Mouse (Mus musculus) bone marrow macrophage, adult 2 months (primary cell): Measurements from ENCODE around the gene Rtl6. TPM values are rescaled to one million over a fixed set of nuclear protein-coding genes. Genes with fewer than 3 reads are reported as not detected.

Source experiments
- H3K27ac ChIP-seq: 2 replicates; pipeline ENCODE4 v1.5.1; 2012; ENCODE audit warnings: low read depth, low read length; ENCODE audit not compliant: insufficient read depth
- H3K4me1 ChIP-seq: 2 replicates; pipeline ENCODE4 v1.6.1; 2012; ENCODE audit warnings: low read length; ENCODE audit not compliant: control insufficient read depth, insufficient read depth
- H3K4me3 ChIP-seq: 2 replicates; pipeline ENCODE4 v1.5.1; 2012; ENCODE audit warnings: mild to moderate bottlenecking, low read length, moderate library complexity; ENCODE audit not compliant: insufficient read depth
- CTCF ChIP-seq: IDR thresholded peaks from 2 replicates; pipeline ENCODE4 v1.5.1; 2012; ENCODE audit warnings: low read depth, mild to moderate bottlenecking, low read length, moderate library complexity
- POLR2A ChIP-seq: IDR thresholded peaks from 2 replicates; pipeline ENCODE4 v1.6.1; 2012; ENCODE audit warnings: mild to moderate bottlenecking, low read depth, low read length, borderline replicate concordance
- polyA plus RNA-seq: library from polyadenylated mRNA; stranded (reverse); fragments of >200 nt; gene quantifications from 2 replicates; pipeline ENCODE4 v1.2.4, GENCODE M21; 2012; ENCODE audit not compliant: missing spikeins, insufficient read depth, insufficient read length

Rtl6 gene
- polyA plus RNA-seq, 1 experiment: 0.82 TPM

DNA sequence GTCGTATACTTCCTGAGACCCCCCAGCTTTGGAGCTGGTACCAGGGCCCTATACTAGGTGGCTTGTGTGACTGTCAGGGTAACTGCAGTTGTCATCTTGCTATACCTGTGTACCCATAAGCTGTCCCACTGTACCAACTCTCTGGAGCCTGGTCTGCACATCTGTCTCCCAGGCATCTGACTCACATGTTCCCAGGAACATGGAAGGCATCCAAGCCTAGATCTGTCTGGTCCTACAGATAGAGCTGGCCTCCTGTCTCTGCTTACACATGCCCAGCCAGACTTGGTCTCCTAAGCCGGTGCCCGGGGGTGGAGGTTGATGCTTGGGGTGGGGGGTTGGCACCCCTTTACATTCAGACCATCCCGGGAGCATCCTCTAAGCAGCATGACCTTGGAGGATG is 36.1 kb downstream of the Rtl6 start:
- H3K4me3 ChIP-seq: no peak overlapping the region

DNA sequence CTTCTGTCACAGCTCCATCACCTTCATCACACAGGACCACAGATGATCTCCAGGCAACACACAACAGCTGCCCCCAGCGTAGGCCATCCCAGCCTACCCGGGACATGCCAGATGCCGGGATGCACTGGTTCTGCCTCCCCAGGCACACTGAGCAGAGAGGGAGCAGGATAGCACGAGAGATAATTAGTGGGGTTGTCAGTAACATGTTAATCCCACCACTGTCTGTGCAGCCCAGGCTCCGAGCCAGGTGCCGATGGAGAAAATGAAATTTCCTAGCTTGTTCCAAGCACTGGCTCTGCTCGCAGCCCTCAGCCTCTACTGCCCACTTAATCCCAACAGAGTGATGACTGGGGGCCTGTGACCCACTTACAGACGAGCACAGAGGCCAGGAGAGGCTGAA is 39.1 kb downstream of the Rtl6 start:
- no peak overlapping the region for H3K4me3 ChIP-seq
- TF ChIP-seq POLR2A (no peak), CTCF (no peak)
- no peaks in the 10 kb centered on the region for H3K4me1 ChIP-seq
- no peak overlapping the region for H3K27ac ChIP-seq

More for the DNA sequence above, 36.1 kb downstream of the Rtl6 start:
- Histone ChIP-seq H3K27ac (no peak overlapping the region), H3K4me1 (no peaks in the 10 kb centered on the region)
- TF ChIP-seq POLR2A (no peak), CTCF (no peak)

DNA sequence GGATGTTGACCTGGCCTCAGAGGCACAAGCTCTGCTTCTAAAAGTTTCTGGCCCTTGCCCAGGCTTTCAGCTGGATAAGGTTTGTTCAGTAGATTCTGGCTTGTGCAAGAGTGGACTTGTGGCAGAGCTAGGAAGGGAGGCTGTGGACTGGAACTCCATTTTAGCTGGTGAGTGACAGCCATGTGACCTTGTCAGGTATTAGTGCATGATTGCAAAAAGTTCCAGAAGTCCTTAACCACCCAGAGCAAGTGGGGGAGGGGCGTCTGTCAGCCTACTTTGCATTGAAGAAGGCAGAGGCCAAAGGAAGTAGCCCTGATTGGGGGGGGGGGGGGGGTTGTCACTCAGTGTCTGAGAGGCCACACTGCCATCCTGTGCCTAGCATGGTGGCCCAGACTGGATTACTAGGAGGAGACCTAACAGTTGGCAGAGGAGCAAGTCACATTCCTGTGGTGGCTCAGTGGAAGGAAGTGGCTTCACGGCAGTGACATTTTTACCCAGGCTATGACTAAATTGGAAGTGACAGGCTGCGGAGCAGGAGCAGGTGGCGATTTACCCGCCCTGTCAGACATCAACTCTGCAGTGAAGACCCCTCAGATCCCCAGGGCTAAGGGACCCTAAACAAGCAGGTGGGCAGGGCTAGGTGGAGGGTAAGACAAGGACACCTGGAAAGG is 44.9 kb downstream of the Rtl6 start:
- no peak overlapping the region for H3K27ac ChIP-seq
- H3K4me3 ChIP-seq: no peak overlapping the region
- H3K4me1 ChIP-seq: no peaks in the 10 kb centered on the region; the same call in 1 of the 2 replicates
- TF ChIP-seq POLR2A (no peak), CTCF (no peak)

DNA sequence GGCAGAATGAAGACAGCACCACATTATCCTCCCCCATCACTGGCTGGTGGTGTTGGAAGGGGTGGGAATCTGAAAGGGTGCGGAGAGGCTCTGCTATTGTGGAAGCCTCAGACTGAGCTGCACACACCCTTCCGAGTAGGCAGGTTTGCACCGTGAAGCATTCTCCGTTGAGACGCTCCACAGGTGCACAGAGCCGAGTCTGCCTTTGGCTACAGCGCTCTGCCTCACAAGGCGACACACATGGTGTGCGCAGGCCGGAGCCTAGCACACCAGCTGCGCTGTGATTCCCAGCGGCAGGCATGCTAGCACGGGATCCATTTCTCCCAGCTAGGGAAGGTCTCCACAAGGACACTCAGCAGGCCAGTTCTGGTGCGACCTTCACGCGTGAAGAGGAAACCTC is 47.6 kb downstream of the Rtl6 start:
- TF ChIP-seq CTCF (no peak), POLR2A (no peak)
- H3K4me1 ChIP-seq: no peaks in the 10 kb centered on the region; the same call in 1 of the 2 replicates
- no peak overlapping the region for H3K4me3 ChIP-seq
- no peak overlapping the region for H3K27ac ChIP-seq

DNA sequence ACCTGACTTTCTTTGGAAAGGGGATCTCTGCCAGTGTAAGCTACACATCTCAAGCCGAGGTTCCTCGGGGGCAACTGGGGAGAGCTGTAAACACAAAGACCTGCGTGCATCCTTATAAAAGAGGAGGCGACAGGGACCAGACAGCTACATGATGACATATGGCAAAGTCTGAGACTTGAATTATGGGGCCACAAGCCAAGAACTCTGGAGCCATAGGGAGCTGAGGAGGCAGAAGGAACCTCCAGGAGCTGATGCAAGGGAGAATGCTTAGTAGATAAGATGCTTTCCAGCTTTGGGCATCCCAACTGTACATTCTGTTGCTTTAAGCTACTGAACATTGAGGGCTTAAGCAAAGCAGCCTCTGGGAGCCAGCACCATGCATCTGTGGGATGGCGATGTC is 48.5 kb downstream of the Rtl6 start:
- Histone ChIP-seq H3K4me1 (no peaks in the 10 kb centered on the region; the same call in 1 of the 2 replicates), H3K27ac (no peak overlapping the region), H3K4me3 (no peak overlapping the region)
- TF ChIP-seq POLR2A (no peak), CTCF (no peak)

DNA sequence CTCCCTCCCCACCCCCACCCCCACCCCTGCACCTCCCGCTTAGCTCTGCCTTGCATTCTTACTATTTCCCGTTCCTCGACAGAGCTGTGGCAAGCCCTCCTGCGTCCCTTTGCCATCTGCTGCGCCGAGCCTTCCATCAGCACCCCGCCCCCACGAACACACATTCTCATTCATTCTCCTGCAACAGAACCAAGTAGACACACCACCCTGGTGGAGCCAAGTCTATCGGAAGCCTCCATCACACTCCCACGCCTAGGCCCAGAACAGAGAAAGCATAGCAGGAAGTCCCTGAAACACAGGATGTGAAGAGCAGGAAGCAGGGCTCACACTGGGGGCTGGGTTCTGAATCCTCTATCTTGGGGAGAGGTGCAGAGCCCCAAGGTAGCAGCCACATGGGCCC is 51.6 kb downstream of the Rtl6 start:
- no peak overlapping the region for H3K27ac ChIP-seq
- TF ChIP-seq CTCF (no peak), POLR2A (no peak)
- no peak overlapping the region for H3K4me3 ChIP-seq
- no peaks in the 10 kb centered on the region for H3K4me1 ChIP-seq

DNA sequence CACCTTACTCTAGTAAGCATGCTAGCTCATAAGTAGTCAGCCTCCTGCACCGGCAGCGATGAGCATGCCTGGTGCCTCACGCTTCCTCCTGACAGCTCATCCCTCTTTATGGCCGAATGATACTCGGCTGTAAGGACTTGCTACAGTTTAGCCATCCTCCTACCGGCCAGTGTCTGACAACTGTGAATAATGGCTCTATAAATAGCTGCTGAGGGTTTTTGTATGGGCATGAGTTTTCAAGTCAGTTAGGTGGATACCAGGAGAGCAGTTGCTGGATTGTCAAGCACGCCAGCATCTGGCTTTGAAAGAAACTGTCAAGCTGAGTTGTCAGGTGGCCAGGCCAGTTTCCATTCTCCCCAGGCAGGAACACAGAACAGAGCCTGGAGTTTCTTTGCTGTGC is 52.7 kb downstream of the Rtl6 start:
- Histone ChIP-seq H3K27ac (no peak overlapping the region), H3K4me1 (no peaks in the 10 kb centered on the region), H3K4me3 (no peak overlapping the region)
- TF ChIP-seq CTCF (no peak), POLR2A (no peak)

Other genes starting within 250 kb of the Rtl6 start
- 2.0 and 3.3 TPM in 2 replicates for gene Parvg, start 233.8 kb downstream of the Rtl6 start, polyA plus RNA-seq
- gene Shisal1, start 110.7 kb downstream of the Rtl6 start, polyA plus RNA-seq: 0.12 TPM in 1 of 2 replicates, not detected in the other
- not detected in 2 replicates for gene Prr5, start 111.8 kb upstream of the Rtl6 start, polyA plus RNA-seq
- not detected in 2 replicates for gene Arhgap8, start 162.2 kb upstream of the Rtl6 start, polyA plus RNA-seq